Mouse (Mus musculus) brain, adult 2 months (tissue): Measurements from ENCODE around the gene Nup85.
A peak's percentile ranks its signal among the peaks of the same experiment; 100 is the strongest.

ENCODE experiments used
- DNase-seq: peaks from one replicate; pipeline ENCODE4 v3.0.0; 2011; ENCODE audit warnings: low read depth, low spot score

Nup85 gene

DNA sequence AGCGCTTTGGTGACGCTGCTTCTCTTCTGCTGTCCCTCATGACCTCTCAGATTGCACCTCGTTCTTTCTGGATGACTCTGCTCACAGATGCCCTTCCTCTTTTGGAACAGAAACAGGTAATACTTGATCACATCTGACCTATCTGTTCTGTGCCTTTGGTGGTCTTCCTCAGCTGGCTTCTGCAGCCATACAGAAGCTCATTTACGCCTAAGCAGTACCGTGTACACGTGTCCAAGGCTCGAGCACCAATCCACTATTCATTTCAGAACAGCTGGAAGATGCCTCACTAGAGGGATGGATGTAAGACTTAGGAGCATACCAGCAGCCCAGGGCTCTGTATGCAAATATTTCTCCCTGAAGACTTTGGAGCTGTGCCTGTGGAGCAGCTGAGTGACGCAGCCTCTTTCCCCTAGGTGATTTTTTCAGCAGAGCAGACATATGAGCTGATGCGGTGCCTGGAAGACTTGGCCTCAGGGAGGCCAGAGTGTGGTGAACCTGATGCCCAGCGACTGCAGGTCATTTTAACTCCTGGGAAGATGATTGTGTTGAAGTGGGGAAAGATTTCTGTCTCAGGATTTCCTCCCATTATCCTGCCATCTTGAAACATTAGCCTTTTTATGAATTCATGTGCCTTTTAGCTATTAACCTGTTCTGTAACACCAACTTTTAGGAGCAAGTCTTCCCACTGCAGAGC is 18.8 kb downstream of the Nup85 start:
- peak; percentile 40 for DNase-seq

GRCm38 (mm10) chr11:115584376-115585073 is 20.3 kb downstream of the Nup85 start:
- no peak for DNase-seq

DNA sequence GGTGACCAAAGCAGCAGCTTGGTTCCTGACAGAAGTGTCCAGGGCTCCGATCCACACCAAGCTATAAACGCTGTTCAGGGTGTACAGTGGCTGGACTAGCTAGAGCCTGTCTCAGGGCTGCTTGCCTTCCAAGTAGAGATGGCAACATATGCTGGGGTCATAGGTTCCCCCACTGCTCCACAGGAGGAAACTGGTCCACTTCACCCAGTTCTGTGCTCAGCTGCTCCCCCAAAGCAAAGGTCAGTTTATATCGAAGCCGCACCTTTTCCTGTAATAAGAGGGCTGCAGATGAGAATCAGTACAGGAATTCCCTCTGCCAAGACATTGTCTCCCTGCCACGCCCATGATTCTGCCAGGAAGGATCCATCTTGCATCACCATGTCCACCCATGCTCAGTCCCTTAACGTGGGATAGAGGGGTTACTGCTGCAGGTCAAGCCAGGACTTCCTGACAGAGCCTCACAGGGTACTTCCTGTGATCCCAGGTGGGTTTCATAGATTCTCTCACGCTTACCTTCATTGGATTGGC is 21.4 kb downstream of the Nup85 start:
- DNase-seq: no peak

- no peak for DNase-seq
Observed at GRCm38 (mm10) chr11:115586403-115586802, 22.2 kb downstream of the Nup85 start.

DNA sequence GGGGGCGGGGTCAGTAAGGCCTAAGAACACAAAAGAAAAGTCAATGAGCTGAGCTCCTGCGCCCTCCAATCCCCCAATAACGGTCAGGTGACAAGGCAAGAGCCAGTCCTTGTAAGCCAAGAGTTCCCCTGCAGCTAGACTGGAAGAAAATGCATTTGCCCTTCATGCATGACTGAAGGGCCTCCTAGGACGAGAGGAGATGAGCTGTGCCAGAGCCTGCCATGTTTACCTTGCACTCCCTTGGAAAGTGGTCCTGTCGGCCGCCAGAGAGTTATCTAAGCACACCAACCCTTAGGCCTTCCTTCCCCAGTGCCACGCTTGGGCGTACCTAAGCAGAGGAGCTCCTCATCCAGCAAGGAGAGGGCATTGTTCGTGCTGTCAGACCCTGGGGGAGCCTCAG is 23.8 kb downstream of the Nup85 start:
- no peak for DNase-seq

DNA sequence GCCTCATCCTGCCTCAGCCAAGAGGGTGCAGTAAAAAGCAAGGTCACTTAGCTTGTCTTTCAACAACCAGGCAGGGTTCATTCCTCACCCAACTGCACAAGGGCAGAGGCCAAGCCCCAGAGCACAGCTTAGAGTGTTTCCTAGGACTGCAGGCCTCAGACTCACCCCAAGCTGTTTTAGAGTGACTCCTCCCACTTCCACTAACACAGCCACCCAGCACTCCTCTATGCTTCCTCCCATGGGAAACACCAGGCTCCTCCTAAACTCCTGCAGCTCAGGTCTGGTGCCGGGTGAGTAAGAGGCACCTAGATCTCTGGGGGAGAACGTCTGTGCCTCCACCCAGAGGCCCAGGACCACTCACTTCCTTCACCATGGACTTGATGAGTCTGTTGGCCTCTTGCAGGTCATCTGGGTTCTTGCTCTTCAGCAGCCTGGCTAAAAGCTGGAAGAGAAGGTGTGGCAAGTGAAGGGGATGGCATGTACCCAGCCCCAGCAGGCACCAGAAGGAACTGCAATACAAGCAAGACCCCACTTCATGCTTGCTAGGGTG is 26.4 kb downstream of the Nup85 start:
- DNase-seq: no peak

- DNase-seq: no peak
Observed at GRCm38 (mm10) chr11:115595209-115595608, 31.0 kb downstream of the Nup85 start.

DNA sequence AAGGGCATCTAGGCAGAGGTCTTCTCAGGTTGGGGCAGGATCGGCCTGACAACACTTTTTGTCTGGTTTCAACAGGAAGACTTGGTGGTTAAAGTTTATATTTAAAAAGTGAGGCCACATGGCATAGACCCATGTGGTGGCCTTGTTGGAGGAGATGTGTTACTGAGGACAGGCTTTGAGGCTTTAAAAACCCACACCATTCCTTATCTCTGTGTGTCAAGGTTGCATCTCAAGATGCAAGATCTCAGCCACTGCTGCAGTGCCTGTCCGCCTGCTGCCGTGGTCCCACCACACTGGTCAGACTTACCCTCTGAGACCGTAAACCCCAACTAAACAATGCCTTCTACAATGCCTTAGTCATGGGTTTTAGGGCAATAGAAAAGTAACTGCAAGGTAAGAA is 34.1 kb downstream of the Nup85 start:
- DNase-seq: no peak

GRCm38 (mm10) chr11:115599722-115600121 is 35.5 kb downstream of the Nup85 start:
- DNase-seq: peak; percentile 80

- no peak for DNase-seq
Observed at GRCm38 (mm10) chr11:115600743-115601142, 36.5 kb downstream of the Nup85 start.

DNA sequence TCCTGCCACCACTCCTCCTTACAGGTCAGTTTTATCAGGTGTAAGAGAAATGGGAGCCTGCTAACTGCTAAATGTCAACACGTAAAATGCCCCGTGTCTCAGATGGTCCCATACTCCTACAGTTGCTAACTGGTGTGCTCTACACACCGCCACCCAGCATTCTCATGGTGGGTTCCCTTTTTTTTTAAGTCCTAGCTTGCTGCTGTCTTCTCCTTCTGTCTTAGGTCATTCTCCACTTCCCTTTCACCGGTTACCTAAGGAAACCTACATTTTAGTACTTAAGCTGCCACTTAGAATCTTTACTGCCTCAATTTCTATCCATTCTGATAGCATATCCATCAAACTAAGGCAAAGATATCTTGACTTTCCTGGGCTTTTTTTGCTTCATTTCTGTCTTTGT is 36.9 kb downstream of the Nup85 start:
- no peak for DNase-seq

- DNase-seq: peak; percentile 31
Observed at GRCm38 (mm10) chr11:115603128-115603475, 38.9 kb downstream of the Nup85 start.

DNA sequence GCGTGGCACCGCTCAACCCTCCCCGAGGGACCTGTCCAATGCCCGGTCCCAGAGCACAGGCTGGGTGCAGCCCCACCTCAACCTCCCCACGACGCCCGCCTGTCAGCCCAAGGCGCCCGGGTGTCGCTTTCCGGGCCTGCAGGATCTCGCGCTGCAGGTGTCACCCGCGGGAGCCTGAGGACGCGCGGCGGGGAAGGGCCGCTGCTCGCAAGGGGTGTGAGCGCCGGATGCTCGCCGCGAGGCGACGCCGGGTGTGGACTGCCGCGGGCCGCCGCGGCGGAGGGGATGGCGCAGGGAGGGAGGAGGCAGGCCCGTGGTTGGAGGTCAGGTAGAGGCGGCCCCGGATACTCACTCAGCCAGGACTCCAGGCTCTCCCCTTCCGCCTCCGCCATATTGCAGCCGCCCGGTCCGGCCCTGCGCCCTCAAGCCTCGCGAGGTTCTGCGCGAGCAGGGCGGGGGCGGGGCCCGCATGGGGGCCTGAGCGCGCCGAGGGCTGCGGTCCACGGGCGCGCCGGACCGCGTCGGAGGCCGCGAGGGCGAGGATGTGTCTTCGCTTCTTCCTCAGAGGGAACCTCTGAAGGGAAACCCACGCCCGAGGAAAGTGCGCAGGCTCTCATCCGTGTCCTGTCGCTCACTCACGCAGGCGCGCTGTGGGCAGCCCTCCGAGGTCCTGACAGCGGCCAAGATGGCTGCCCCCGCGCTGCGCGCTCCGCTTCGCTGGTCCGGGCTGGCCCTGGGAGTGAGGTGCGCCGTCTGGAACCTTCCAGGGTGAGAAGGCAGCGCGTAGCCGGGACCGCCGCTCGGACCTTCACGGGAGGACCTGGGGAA is 39.5 kb downstream of the Nup85 start, which contains the start of the genes Mrps7 and Gga3:
Gene Mrps7, plus strand, starts transcription at position 450 of the 828 bp plus-strand sequence.
Gene Gga3, minus strand, starts transcription at position 576 of the 828 bp plus-strand sequence.
- DNase-seq: peak; percentile 94

- no peak for DNase-seq
Observed at GRCm38 (mm10) chr11:115604304-115604696, 40.1 kb downstream of the Nup85 start.

DNA sequence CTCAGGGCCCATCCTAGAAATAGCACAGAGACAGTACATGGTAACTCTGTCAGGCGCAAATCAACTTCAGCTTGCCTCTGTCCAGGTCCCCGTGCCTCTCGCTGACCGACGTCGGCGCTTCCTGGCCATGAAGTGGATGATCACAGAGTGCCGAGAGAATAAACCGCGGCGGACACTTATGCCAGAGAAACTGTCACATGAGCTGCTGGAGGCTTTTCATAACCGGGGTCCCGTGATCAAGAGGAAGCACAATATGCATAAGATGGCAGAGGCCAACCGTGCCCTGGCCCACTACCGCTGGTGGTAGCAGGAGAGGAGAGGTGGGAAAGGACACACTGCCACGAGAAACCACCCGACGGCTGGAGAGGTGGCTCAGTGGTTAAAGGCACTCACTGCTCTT is 42.5 kb downstream of the Nup85 start:
- no peak for DNase-seq

DNA sequence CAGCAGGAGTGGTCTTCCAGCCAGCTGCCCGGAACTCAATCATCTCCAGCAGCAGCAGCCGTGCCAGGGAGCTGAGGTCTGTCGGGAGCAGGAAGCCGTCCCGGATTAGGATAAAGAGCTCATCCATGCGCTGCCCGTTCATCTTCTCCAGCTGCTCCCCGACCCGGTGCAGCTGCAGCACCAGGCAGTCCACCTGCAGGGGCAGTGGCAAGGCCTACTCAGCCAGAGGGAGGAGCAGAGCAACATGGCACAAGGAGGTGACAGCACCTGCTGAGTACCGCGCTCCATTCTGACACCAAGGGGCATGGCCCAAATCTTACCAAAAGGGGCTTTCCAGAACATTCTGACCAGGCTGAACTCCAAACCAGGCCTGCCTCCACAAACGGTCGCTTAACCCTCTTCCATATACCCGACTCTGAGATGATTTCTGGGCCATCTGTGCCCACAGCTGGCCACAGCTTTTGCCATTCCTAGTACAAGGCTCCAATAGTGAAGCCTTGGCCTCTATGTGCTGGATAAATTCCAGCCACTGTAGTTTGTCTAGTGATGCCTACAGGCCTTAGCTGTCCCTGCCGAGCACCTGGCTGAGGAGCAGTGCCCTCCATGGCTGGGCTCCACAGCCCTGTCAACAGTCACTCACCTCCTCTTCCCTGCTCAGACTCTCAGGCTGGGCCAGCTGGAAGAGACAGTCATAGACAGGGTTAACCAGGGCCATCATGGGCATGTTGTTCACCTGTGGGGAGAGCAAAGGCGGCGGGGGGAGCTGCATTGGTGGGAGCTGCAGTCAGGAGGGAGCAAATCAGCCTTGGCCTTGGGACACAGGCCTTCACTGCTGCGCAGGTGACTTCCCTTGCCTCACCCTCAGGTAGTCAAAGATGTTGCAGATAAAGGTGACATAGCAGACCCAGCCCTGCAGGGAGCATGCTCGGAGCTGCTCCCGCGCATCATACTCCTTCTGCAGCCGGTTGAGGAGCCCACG is 44.5 kb downstream of the Nup85 start:
- peak; percentile 54 for DNase-seq

DNA sequence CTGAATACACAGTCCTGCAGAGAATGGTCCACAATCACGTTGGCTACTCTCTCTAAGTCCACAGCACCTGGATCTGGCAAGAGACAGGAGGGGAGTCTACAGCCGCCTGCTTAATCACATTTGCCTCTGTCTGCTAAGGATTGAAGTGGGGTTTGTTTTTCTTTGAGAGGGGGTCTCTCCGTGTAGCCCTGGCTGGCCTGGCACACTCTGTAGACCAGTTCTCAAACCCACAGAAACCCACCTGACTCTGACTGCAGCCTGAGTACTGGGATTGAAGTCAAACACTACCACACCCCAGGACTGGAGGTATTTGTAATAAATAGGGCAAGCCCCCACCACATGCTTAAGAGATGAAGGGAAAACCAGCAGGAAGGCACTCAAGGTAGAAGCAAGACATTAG is 45.3 kb downstream of the Nup85 start:
- DNase-seq: no peak

- DNase-seq: no peak
Observed at GRCm38 (mm10) chr11:115611173-115611572, 46.9 kb downstream of the Nup85 start.

DNA sequence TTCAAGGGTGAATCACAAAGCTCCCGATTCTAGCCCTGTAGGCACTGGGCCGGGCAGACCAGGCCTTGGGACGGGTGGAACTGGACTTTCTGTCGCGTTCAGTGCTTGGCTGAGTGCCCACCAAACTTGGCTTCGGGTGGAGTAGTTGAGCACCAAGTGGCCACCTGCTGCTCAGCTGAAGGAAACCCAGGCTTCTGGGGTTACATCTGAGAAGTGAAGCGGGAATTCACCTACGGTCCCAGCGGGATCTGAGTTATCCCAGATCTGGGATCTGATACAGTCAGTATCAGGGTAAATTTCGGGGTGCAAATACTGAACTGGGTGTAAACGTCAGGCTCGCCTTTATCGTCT is 47.8 kb downstream of the Nup85 start:
- peak; percentile 74 for DNase-seq

GRCm38 (mm10) chr11:115612410-115613137 is 48.3 kb downstream of the Nup85 start, which contains the start of gene Mif4gd:
Mif4gd (minus strand) TSS chr11:115612969.
- peak; percentile 90 for DNase-seq
